Mouse (Mus musculus): ENCODE measurements around the gene Pclaf. TPM values are rescaled to one million over a fixed set of nuclear protein-coding genes. Genes with fewer than 3 reads are reported as not detected.

The Pclaf gene
- polyA plus RNA-seq, 1 experiment, result 0.29 TPM

GRCm38 (mm10) chr9:65928456-65928855 is 38.4 kb downstream of the Pclaf start:
- Histone ChIP-seq H3K4me3 (replicated peaks; ENCODE audit: insufficient read depth, low read depth, low read length) (no peak overlapping the region), H3K27me3 (ENCODE audit: control insufficient read depth, insufficient read depth, low read length) (no peaks in the 10 kb centered on the region), H3K4me1 (ENCODE audit: control insufficient read depth, insufficient read depth, low read length) (peaks cover 4% of the 10 kb centered on the region; the same call in 1 of the 2 replicates), H3K27ac (ENCODE audit: insufficient read depth, low read length) (no peak overlapping the region)
- TF ChIP-seq POLR2A (IDR thresholded peaks at IDR 0.05; ENCODE audit: borderline replicate concordance, insufficient read depth, low read length), result no peak
- TF ChIP-seq CTCF (IDR thresholded peaks at IDR 0.05; ENCODE audit: borderline replicate concordance, insufficient read depth, low read depth, low read length), result no peak
- DNase-seq, result no peak

GRCm38 (mm10) chr9:65929826-65930225 is 39.8 kb downstream of the Pclaf start:
- Histone ChIP-seq H3K27ac (ENCODE audit: insufficient read depth, low read length) (no peak overlapping the region), H3K27me3 (ENCODE audit: control insufficient read depth, insufficient read depth, low read length) (no peaks in the 10 kb centered on the region), H3K4me1 (ENCODE audit: control insufficient read depth, insufficient read depth, low read length) (peaks cover 4% of the 10 kb centered on the region; the same call in 1 of the 2 replicates), H3K4me3 (replicated peaks; ENCODE audit: insufficient read depth, low read depth, low read length) (no peak overlapping the region)
- DNase-seq, result no peak
- TF ChIP-seq POLR2A (IDR thresholded peaks at IDR 0.05; ENCODE audit: borderline replicate concordance, insufficient read depth, low read length), result no peak
- no peak for TF ChIP-seq CTCF (IDR thresholded peaks at IDR 0.05; ENCODE audit: borderline replicate concordance, insufficient read depth, low read depth, low read length)

- no peak for DNase-seq
- WGBS, result 95% methylated on average over 2 of the region's 2 CpGs
- no peak for TF ChIP-seq CTCF (IDR thresholded peaks at IDR 0.05; ENCODE audit: borderline replicate concordance, insufficient read depth, low read depth, low read length)
- no peak for TF ChIP-seq POLR2A (IDR thresholded peaks at IDR 0.05; ENCODE audit: borderline replicate concordance, insufficient read depth, low read length)
- no peaks in the 10 kb centered on the region for H3K27me3 ChIP-seq (ENCODE audit: control insufficient read depth, insufficient read depth, low read length)
- no peaks in the 10 kb centered on the region for H3K4me1 ChIP-seq (ENCODE audit: control insufficient read depth, insufficient read depth, low read length)
- H3K27ac ChIP-seq (ENCODE audit: insufficient read depth, low read length), result no peak overlapping the region
- H3K4me3 ChIP-seq (replicated peaks; ENCODE audit: insufficient read depth, low read depth, low read length), result no peak overlapping the region
These were observed 47.5 kb downstream of the Pclaf start for GRCm38 (mm10) chr9:65937566-65937965.

GRCm38 (mm10) chr9:65951082-65951587 is 61.1 kb downstream of the Pclaf start:
- no peak overlapping the region for H3K4me3 ChIP-seq (replicated peaks; ENCODE audit: insufficient read depth, low read depth, low read length)
- H3K27me3 ChIP-seq (ENCODE audit: control insufficient read depth, insufficient read depth, low read length), result no peaks in the 10 kb centered on the region
- no peak for TF ChIP-seq POLR2A (IDR thresholded peaks at IDR 0.05; ENCODE audit: borderline replicate concordance, insufficient read depth, low read length)
- TF ChIP-seq CTCF (IDR thresholded peaks at IDR 0.05; ENCODE audit: borderline replicate concordance, insufficient read depth, low read depth, low read length), result no peak
- DNase-seq, result peak; percentile 15 to 16
- 10% methylated on average over 3 of the region's 3 CpGs for WGBS
- no peak overlapping the region for H3K27ac ChIP-seq (ENCODE audit: insufficient read depth, low read length)
- H3K4me1 ChIP-seq (ENCODE audit: control insufficient read depth, insufficient read depth, low read length), result peaks cover 4% of the 10 kb centered on the region

Other genes starting within 250 kb of the Pclaf start
- 218 and 230 TPM in 2 replicates for gene Oaz2, start 222.2 kb upstream of the Pclaf start, polyA plus RNA-seq (2012; rRNA removed)
- 19.2 and 23.2 TPM in 2 replicates for gene Zfp609, start 62.7 kb upstream of the Pclaf start, polyA plus RNA-seq (2012; rRNA removed)
- gene Trip4, start 18.6 kb downstream of the Pclaf start, polyA plus RNA-seq (2012; rRNA removed), result 20.4 and 24.5 TPM in 2 replicates
- 21.9 and 25.4 TPM in 2 replicates for gene Csnk1g1, start 18.7 kb downstream of the Pclaf start, polyA plus RNA-seq (2012; rRNA removed)
- gene Ppib, start 170.0 kb downstream of the Pclaf start, polyA plus RNA-seq (2012; rRNA removed), result 223 and 230 TPM in 2 replicates
- gene Snx22, start 179.5 kb downstream of the Pclaf start, polyA plus RNA-seq (2012; rRNA removed), result 8.8 and 9.7 TPM in 2 replicates
- 111 and 121 TPM in 2 replicates for gene Snx1, start 236.3 kb downstream of the Pclaf start, polyA plus RNA-seq (2012; rRNA removed)
- 24.3 and 25.9 TPM in 2 replicates for gene Ciao2a, start 236.4 kb downstream of the Pclaf start, polyA plus RNA-seq (2012; rRNA removed)

Measured in cerebellum, adult 2 months (tissue).